Mouse (Mus musculus): ENCODE results near the gene Cab39l.
"Not testable (repeated sequence)": the region's sequence is repeated elsewhere in the genome, so short reads cannot be mapped to it uniquely, and the experiment has no call there.

Gene Cab39l

DNA sequence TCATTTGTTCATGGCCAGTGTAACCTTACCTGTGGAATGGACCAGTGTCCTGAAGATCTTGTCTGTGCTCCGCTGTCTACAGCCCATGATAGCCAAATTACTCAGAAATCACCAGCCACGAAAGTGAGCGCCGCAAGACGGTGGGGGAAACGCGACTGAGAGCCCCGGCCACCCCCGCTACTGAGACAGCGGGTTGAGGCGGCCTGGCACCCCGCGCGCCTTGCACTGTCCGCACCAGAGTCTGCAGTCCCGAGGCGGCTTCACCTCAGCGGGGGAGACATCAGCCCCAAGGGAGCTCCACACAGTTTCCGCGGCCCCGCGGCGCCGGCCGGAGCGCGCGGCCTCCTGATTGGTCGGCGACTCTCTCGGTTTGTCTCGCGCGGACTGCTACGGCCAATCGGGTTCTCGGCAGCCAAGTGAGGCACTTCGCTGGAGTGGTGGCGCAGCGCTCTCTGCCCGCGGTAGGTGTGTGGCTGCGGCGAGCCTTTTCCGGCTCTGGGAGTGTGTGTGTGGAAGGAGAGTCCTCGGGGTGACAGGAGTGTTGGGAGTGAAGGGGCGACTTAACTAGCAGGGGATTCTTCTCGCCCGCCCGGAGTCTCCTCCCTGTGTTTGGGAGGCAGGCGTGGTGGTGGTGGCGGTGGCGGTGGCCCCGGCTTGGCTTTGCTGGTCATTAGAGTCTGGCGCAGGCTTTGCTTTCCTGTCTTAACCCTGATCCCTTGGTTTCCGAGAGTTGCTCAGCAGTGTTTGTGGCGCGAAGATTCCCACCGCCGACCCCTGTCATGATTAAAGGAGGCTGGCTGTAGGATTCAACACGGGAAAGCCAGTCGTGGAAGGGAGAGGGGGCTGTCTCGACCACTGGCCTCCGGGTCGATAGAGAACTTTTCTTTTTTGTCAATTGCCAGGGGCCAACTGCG lies at the start of gene Cab39l, which contains the start of gene Setdb2:
Gene Cab39l, plus strand, starts transcription at position 415 of the 914 bp plus-strand sequence.
Gene Setdb2, minus strand, starts transcription at position 327 of the 914 bp plus-strand sequence.
- DNase-seq (ENCODE audit: low spot score) = peak; percentile 95

DNA sequence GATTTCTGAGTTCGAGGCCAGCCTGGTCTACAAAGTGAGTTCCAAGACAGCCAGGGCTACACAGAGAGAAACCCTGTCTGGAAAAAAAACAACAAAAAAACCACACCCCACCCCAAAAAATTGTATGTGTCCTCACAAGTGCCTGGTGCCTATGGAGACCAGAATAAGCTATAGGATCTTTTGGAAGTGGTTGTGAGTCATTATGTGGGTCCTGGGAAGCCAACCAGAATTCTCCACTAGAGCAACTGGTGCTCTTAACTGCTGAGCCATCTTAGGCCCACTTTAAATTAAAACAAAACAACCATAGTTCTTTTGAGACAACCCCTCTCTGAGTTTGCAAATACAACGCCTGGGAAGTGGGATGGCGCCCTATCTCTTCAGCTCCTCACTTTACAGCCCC lies 45.5 kb upstream of the Cab39l start, which contains the start of gene Phf11c:
Gene Phf11c, minus strand, starts transcription at position 101 of the 400 bp plus-strand sequence.
- no peak for DNase-seq (ENCODE audit: low spot score)

DNA sequence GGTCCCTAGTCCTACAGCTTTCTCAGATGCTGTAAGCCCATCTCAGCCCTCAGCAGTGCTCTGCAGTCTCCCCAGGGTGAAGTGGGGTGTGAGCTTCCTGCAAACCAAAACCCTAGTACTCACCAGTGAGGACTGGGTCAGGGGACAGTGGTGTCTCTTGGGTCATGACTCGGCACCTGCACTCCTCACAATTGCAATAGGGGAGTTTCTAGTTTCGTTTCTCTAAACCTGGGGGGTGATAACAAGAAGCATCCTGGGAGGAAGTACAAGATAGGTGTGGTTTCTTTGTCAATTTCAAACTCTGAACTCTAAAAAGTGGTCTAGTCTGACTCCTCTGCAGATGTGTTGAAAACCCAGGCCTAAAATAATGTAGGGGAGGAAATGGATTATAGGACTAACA lies 43.8 kb upstream of the Cab39l start:
- no peak for DNase-seq (ENCODE audit: low spot score)

DNA sequence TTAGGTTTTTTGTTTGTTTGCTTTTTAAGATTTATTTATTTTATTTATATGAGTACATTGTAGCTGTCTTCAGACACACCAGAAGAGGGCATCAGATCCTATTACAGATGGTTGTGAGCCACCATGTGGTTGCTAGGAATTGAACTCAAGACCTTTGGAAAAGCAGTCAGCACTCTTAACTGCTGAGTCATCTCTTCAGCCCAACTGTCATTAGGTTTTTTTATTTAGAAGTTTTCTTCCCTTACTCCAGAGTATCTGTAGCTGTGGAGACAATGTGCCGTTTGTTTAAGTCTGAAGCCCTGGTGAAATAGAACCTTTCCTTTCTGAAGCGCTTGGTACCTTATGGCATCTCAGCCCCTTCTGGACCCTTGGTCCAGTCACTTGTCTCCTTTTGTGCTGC lies 25.8 kb upstream of the Cab39l start:
- DNase-seq (ENCODE audit: low spot score) = not testable (repeated sequence)

DNA sequence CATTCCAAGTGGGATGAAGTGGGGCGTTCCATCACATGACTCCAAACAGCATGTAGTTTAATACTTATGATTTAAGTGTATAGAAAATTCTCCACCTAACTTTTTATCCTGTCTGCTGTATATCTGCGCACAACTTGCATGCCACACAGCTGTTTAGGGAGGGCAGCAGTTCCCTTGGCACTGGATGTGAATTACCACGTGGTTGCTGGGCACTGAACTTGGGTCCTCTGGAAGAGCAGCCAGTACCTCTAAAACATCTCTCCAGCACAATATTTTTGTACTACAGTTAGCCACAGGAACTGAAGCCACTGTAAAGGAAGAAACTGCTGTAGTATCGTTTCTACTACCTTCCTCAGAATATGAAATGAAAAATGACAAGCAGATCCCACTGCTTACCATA lies 22.6 kb upstream of the Cab39l start:
- DNase-seq (ENCODE audit: low spot score) = no peak

DNA sequence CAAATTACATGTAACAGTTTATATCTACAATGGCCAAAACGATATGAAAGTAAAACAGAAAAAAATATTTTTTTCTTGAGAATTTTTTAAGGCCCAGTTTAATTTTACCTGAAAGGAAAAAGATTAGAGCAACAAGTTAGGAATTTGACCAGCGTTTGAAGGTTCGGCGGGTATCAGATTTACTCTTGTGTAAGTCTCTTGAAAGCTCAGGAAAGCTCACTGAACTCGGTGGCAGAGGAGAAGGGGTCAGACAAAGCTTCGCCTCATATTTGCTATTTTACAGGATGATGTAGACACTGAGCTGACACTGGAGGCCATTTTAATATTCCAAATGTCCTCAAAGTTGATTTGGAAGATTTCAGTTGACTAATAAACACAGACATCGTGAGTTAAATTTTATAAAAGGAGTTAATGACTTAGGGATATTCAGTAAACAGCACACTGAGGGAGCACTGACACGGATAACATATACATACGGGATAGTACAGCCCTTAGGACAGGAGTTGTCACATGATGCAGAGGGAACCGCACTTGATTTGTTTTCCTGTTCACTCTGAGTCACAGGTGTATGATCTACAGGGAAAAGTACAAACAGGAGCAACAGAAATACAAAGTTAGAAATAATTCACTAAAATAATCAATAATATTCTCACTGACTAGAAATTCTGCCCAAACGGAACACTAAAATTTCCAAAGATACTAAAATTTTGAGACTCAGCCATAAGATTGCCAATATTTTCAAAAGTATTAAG lies 17.7 kb upstream of the Cab39l start:
- DNase-seq (ENCODE audit: low spot score) = no peak

DNA sequence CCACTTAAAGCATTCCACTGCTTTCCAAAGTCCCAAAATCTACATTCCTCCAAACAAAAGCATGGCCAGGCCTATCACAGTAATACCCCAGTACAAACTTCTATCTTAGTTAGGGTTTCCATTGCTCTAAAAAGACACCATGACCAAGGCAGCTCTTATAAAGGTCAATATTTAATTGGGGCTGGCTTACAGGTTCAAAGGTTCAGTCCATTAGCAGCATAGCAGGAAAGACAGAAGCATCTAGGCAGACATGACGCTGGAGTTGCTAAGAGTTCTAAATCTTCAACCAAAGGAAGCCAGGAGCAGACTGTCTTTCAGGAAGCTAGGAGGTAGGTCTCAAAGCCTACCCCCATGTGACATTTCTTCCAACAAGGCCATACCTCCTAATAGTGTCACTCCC lies 10.2 kb upstream of the Cab39l start:
- DNase-seq (ENCODE audit: low spot score) = no peak

DNA sequence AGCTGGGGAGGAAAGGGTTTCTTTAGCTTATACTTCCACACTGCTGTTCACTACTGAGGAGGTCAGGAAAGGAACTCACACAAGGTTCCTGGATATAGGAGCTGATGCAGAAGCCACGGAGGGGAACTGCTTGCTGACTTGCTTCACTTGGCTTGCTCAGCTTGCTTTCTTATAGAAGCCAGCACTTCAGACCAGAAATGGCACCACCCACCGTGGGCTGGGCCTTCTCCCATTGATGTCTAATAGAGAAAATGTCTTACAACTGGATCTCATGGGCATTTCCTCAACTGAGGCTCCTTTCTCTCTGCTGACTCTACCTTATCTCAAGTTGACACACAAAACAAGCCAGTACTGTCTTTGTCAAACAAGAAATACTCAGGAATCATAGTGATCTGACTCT lies 6.9 kb upstream of the Cab39l start:
- DNase-seq (ENCODE audit: low spot score) = peak; percentile 9

DNA sequence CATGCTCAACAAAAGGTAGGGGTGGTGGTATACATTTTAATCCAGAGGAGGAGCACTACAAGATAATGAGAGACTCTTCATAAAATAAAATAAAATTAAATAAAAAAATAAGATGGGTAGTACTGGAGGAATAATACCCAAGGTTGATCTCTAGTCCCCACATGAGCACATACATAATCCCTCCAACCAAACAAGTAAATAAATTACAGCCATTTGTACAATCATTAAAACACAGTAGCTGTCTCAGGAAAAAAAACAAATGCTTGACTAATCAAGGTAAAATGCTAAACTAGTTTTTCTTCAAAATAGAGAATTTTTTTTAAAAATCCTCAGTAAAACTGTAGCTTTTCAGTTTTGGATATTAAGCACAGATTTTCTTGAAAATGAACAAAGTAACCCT lies 5.6 kb upstream of the Cab39l start:
- no peak for DNase-seq (ENCODE audit: low spot score)

DNA sequence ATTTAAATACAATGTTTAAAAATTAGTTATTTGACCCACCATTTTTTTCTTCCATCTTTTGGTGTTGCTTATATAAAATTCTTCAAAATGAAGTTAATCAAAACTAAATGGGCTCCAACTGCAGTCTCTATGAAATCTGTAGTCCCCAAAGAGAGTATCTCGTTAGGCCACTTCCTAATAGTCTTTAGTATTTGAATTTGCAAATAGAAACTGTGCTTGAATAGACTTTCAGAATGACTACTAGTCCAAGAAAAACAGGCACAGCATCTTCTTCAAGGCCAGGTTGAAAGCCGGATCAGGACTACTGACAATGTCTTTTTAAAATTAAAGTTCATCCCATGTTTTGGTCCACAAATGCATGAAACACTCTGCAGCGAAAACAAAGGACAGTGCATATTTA lies 3.4 kb upstream of the Cab39l start:
- no peak for DNase-seq (ENCODE audit: low spot score)

DNA sequence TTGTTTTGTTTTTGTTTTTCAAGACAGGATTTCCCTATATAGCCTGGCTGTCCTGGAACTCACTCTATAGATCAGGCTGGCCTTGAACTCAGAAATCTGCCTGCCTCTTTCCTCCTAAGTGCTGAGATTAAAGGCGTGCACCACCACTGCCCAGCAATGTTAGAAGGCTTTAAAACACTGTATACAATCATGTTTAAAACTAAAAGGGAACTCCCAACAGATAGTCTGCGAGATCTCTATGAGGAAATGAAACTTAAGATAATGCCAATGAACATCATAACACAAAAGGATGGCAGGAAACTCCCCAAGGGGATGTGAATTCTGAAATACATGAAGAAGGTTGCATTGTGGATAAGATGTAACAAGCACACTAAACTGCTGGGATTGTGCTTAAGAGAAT lies 2.3 kb upstream of the Cab39l start:
- no peak for DNase-seq (ENCODE audit: low spot score)

DNA sequence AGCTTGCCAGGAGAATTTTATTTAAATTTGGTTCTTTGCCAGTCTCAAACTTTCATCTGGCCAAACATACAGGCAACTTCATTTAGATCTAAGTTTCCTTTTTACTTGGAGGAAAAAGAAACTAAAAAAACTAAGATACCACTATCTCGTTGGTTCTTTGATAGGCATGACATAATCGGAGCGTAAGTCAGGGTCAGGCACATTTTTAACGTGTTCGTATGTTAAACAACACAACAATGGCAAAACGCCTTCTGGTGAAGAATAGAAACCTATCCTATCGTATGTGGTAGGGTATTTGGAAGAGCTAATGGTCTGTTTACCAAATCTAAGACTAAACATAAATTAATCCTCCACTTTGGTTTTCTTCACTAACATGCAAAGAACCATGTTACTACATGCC lies 733 bp upstream of the Cab39l start:
- DNase-seq (ENCODE audit: low spot score) = no peak

DNA sequence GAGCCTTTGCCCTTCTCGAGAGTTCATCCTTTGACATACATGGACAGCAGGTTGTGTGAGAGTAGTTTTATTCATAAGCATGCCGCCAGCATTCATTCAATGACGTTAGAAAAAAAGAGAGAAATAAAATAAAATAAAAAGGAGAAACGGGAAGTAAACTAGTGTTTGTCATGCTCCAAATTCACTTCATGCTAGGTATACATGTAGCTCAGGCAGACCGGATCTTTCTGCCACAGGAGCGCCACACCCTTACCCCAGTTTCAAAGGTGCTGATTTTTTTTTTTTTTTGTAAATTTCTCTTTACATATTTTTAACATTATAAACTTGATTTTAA lies 667 bp downstream of the Cab39l start:
- DNase-seq (ENCODE audit: low spot score) = no peak

DNA sequence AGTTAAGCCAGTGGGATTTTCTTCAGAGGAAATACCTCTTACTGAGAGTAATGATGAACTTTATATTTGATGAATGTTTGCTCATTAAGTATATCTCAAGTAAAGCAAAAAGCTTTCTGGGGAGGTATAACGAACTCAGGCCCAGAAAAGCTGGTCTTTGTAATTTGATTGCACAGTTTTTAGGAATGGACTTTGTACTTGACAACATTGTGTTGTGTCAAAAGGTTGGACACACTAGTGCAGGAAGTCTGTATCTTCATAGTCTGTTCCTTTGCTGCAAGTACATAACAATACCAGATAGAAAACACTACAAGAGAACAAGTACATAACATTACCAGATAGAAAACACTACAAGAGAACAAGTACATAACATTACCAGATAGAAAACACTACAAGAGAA lies 4.6 kb downstream of the Cab39l start:
- DNase-seq (ENCODE audit: low spot score) = no peak

DNA sequence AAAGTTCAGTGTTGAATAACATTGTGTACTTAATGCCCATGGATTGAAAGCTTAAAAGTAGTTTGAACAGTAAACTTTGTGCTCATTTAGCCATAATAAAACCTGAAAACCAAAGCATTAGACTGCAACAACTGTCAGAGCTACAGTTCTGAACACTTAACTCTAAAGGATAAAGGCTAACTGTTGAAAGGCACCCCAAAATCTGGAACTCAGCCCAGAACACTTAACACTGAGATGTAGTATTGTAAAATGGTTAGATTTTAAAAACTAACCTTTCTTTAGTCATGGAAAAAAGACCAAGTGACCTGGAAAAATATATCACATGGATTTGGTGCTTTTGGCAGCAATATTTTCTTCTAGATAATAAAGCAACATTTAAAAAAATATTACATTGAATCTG lies 7.2 kb downstream of the Cab39l start:
- DNase-seq (ENCODE audit: low spot score) = no peak

DNA sequence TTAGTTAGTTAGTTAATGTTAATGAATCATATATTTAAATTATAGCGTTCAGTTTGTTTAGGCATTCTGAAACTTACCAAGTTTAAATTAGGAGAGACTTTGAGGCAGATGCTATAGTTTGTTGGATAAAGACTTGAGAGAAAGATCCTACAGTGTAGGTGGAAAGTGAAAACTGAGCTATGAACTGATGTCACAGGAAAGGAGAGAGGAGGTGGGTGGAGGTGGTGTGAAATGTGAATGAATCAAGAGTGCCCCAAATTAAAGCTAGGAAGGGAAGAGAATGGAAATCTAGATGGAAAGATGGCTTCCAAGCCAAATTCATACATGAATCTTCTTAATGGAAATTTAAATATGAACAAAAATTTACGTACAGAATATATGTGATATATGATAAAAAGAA lies 25.7 kb downstream of the Cab39l start:
- DNase-seq (ENCODE audit: low spot score) = no peak

DNA sequence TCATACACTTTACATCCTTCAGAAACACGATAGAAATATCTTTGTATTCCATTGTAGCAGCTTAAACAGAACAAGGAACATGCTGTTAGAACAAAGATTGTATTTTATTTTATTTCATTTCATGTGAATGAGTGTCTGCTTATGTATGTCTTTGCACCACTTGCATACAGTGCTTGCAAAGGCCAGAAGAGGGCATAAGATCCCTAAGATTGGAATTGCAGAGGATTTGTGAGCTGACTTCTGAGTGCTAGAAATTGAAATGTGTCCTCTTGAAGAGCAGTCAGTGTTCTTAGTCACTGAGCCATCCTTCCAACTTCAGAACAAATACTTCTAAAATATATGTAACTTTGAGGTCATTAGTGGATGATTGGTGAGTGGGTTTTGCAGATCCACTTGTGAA lies 27.0 kb downstream of the Cab39l start:
- peak; percentile 25 for DNase-seq (ENCODE audit: low spot score)

DNA sequence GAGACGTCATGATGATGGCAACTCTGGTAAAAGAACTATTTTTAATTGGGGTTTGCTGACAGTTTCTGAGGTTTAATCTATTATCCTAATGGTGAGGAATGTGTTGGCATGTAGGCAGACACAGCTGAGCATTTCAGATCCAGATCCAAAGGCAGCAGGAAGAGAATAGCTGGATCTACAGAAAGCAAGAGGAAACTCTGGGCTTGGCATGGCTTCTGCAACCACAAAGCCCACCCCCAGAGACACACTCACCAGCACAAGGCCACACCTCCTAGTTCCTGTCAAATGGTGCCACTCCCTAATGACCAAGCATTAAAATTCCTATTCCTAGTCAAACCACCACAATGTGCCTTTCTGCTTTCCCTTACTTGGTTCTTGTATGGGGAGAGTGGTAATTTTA lies 30.0 kb downstream of the Cab39l start:
- DNase-seq (ENCODE audit: low spot score) = no peak

DNA sequence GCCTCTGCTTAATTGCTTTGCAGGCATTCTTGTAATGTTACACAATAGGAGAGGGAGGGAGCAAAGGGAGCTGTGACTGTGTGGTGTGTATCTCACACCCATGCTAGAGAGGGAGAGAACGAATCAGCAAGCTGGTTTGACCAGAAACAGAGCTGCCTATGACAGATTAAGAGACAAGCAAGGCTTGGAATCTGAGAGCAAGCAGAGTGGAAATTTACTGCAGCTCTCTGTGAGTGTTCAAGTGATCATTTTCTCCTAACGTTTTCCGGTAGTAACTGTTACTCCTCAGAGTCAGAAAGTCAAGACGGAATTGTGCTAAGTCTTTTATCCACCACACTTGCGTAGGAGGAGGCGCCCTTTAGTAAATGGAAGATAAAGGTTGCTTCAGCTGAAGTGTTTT lies 37.9 kb downstream of the Cab39l start:
- DNase-seq (ENCODE audit: low spot score) = peak; percentile 53

DNA sequence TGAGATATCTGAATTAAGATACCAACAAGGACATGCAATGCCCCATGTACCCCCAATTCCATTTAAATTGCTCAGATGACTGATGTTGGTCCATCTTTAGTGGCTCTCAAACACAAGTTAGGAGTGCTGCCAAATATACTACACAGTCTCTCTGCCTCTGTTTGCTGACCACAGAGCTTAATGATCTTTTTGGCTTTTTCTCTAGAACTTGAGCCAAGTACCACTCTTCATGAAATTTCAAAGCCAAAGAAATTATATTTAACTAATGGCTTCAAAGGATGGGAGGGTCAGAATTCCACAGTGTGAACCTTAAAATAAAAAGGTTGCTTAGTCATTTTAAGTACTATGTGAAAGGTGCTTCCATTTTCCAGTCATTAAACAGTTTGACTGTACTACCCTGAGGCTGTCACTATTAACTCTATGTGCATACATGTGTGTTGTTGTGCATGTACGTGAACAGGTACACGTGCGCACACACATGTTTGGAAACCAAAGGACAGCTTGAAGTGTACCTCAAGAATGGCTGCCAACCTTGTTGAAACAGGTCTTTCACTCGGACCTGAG lies 44.6 kb downstream of the Cab39l start:
- no peak for DNase-seq (ENCODE audit: low spot score)

DNA sequence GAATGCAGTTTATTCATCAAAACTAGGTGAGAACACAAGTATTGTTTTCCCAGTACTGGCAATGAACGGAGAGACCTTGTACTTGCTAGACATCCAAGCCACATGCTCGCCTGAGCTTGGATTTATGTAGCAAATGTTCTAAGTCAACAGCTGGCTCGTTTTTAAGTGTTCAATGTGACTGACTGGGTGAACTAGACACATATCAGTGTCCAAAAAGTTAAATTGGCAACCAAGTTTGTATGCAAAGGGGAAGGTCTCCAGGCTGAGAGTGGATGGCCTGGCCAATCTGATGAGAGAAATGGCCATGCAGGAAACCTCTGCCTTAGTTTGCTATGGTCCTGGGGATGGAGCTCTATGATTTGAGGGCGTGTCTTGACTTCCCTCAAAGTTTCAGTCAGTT lies 51.6 kb downstream of the Cab39l start:
- DNase-seq (ENCODE audit: low spot score) = no peak

DNA sequence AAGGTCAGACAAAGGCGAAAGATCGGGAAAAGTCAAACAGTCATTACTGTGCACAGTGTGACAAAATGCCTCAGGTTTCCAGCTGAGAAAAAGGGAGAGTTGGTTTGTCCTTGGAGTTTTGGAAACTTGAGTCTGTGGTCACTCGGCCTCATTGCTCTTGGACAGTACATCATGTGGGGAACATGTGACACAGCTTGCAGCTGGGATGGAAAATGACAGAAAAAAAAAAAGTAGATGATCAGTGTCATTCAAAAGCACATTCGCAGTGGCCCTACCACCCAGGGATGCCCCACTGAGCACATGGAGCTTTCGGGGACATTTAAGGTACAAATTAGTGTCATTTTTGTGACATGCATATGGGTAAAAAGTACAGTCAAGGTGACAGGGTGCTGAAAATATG lies 57.2 kb downstream of the Cab39l start:
- DNase-seq (ENCODE audit: low spot score) = no peak

DNA sequence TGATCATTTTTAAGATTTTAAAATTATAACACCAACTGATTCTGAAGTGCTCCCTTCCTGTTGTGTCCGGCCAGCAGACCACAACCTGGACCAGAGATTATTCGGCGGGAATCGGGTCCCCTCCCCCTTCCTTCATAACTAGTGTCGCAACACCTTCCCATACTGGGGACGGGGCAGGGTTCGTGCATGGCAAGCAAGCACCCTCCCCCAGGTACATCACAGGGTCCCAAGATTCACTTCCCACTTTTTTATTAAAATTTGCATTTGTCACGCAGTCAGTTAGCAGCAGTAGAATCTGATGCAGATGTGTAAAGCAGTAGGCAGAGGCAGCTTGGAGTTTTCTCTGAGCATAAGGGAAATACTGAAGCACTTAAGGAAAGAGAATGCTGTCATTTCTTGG lies 64.1 kb downstream of the Cab39l start:
- DNase-seq (ENCODE audit: low spot score) = no peak
